Mouse (Mus musculus): Measurements from ENCODE around the gene Rhox4c.
"Not testable (repeated sequence)": the region's sequence is repeated elsewhere in the genome, so short reads cannot be mapped to it uniquely, and the experiment has no call there.

Gene Rhox4c

GRCm38 (mm10) chrX:37480037-37480436 lies at the start of gene Rhox4c:
Gene Rhox4c, plus strand, starts transcription at chrX:37480337.
- not testable (repeated sequence) for DNase-seq

- DNase-seq = not testable (repeated sequence)
Observed at GRCm38 (mm10) chrX:37432194-37432593, 47.9 kb upstream of the Rhox4c start, which contains the start of gene Rhox4b. Gene Rhox4b, plus strand, starts transcription at chrX:37432494.

GRCm38 (mm10) chrX:37453380-37453779 lies 26.8 kb upstream of the Rhox4c start, which contains the start of gene Rhox2c:
Gene Rhox2c, plus strand, starts transcription at chrX:37453680.
- DNase-seq = not testable (repeated sequence)

- DNase-seq = not testable (repeated sequence)
Observed at GRCm38 (mm10) chrX:37458285-37458684, 21.9 kb upstream of the Rhox4c start, which contains the start of gene Rhox3c. Gene Rhox3c, plus strand, starts transcription at chrX:37458585.

- not testable (repeated sequence) for DNase-seq
Observed at GRCm38 (mm10) chrX:37514059-37514458, 33.9 kb downstream of the Rhox4c start, which contains the start of gene Rhox4d. Gene Rhox4d, plus strand, starts transcription at chrX:37514359.

- DNase-seq = not testable (repeated sequence)
Observed at GRCm38 (mm10) chrX:37530152-37530551, 50.0 kb downstream of the Rhox4c start, which contains the start of gene Rhox2e. Gene Rhox2e, plus strand, starts transcription at chrX:37530452.
